Mouse (Mus musculus): ENCODE results near the gene Dtd1. TPM values are rescaled to one million over a fixed set of nuclear protein-coding genes. Genes with fewer than 3 reads are reported as not detected.

The Dtd1 gene
- polyA plus RNA-seq, 1 experiment from 2014 or later, result 65.2 TPM

DNA sequence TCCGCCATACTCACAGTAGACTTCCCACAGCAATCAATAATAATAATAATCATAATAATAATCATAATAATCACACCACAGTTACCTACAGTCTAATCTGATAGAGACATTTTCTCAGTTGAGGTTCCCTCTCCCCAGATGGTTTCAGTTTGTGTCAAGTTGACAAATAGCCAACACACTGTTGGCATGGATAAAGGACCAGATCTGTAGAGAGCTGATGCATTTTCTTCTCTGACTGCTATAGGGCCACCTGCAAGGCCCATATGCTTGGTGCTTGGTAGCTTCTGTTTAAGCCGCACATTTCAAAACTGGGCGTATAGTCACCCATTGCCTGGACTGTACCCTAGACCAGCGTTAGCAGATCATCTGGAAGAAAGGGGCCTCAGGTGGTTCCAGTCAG, 53.1 kb downstream of the Dtd1 start:
- H3K9ac ChIP-seq (ENCODE audit: low read depth, low read length), result no peak overlapping the region
- H3K27ac ChIP-seq (ENCODE audit: low read depth, low read length), result no peak overlapping the region
- H3K9me3 ChIP-seq (ENCODE audit: control insufficient read depth, low read length), result no peaks in the 10 kb centered on the region
- ATAC-seq (replicated peaks; ENCODE audit: low FRiP score) (no peak), DNase-seq (ENCODE audit: low spot score) (no peak)
- H3K27me3 ChIP-seq (replicated peaks; ENCODE audit: control insufficient read depth, insufficient read depth, low read length), result no peaks in the 10 kb centered on the region
- no peak overlapping the region for H3K4me3 ChIP-seq (ENCODE audit: low read depth, low read length)
- no peaks in the 10 kb centered on the region for H3K36me3 ChIP-seq (ENCODE audit: control insufficient read depth, insufficient read depth, low read length)
- H3K4me1 ChIP-seq (replicated peaks; ENCODE audit: control insufficient read depth, insufficient read depth, low read length), result no peaks in the 10 kb centered on the region
- H3K4me2 ChIP-seq, result no peak overlapping the region
- WGBS, result 95% methylated on average over 4 of the region's 4 CpGs

DNA sequence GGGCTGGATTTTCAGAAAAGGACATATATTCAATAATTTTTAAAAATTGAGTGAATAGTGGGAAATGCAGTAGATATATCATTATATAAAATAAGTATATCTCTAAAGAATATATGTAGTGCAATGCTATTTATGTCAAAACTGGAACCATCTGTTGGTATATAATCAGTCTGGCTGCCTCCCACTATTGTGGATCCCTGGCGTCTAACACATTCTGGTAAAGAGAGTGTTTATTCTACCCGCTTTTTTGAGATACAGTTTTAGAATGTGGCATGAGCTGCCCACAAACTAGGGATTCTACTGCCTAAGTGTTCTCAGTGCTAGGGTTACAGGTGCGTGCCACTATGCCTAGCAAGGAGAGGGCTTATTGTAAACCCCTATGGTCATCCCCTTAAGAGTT, 55.6 kb downstream of the Dtd1 start:
- 87% methylated on average over 3 of the region's 3 CpGs for WGBS

DNA sequence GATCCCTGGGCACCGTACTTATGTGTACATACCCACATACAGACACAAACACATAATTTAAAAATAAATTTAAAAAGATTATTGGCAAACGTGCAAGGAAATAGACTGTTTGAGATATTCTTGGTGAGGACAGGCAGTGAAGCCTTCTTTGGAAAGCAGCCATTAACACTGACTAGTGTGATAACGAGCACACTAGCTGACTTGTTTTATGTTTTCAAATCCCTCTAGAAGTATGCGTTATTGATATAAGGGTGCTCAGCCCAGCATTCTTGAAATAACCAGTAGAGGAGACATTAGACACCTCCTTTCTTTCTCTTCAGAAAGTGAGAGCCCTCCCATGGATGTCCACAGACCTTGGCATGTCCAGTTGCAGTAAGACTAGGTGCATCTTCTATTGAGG, 68.8 kb downstream of the Dtd1 start:
- H3K4me3 ChIP-seq (ENCODE audit: low read depth, low read length), result no peak overlapping the region
- WGBS, result 86% methylated on average over 4 of the region's 4 CpGs
- no peak overlapping the region for H3K4me2 ChIP-seq
- no peak overlapping the region for H3K9ac ChIP-seq (ENCODE audit: low read depth, low read length)
- H3K9me3 ChIP-seq (ENCODE audit: control insufficient read depth, low read length), result no peaks in the 10 kb centered on the region
- DNase-seq (ENCODE audit: low spot score), result no peak
- no peak overlapping the region for H3K27ac ChIP-seq (ENCODE audit: low read depth, low read length)
- no peaks in the 10 kb centered on the region for H3K27me3 ChIP-seq (replicated peaks; ENCODE audit: control insufficient read depth, insufficient read depth, low read length)
- no peaks in the 10 kb centered on the region for H3K4me1 ChIP-seq (replicated peaks; ENCODE audit: control insufficient read depth, insufficient read depth, low read length)
- ATAC-seq (replicated peaks; ENCODE audit: low FRiP score), result no peak
- no peaks in the 10 kb centered on the region for H3K36me3 ChIP-seq (ENCODE audit: control insufficient read depth, insufficient read depth, low read length)

More for the DNA sequence above, 55.6 kb downstream of the Dtd1 start:
- Histone ChIP-seq H3K4me3 (ENCODE audit: low read depth, low read length) (no peak overlapping the region), H3K4me1 (replicated peaks; ENCODE audit: control insufficient read depth, insufficient read depth, low read length) (no peaks in the 10 kb centered on the region), H3K9ac (ENCODE audit: low read depth, low read length) (no peak overlapping the region), H3K9me3 (ENCODE audit: control insufficient read depth, low read length) (no peaks in the 10 kb centered on the region), H3K27me3 (replicated peaks; ENCODE audit: control insufficient read depth, insufficient read depth, low read length) (no peaks in the 10 kb centered on the region), H3K4me2 (no peak overlapping the region), H3K36me3 (ENCODE audit: control insufficient read depth, insufficient read depth, low read length) (no peaks in the 10 kb centered on the region), H3K27ac (ENCODE audit: low read depth, low read length) (no peak overlapping the region)
- ATAC-seq (replicated peaks; ENCODE audit: low FRiP score) (no peak), DNase-seq (ENCODE audit: low spot score) (no peak)

DNA sequence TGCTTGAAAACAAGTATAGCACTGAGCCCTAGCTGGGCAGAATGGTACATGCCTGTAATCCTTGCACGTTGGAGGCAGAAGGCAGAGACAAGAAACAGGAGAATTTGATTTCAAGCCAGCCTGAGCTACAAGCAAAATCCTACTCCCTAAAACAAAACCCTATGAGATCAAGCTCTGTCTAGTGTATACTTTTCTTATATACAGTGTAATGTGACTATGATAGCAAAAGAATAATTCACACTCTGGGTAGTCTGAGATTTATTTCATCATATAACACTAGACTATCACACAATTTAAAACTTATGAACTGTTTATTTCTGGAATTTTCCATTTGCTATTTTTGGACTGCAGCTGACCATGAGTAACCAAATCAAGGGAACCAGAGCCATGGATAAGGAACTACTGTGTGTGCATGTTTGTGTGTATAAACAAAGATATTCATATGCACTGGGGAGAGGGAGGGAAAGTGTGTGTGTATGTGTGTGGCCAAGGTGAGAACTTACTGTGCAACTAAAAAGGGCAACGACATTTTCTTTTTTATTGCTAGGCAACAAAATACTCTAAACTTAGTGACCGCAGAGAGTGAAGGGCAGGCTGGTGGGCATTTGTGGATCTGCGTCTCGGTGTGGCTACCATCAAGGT, 70.7 kb downstream of the Dtd1 start:
- no peak overlapping the region for H3K4me2 ChIP-seq
- no peak overlapping the region for H3K27ac ChIP-seq (ENCODE audit: low read depth, low read length)
- no peaks in the 10 kb centered on the region for H3K27me3 ChIP-seq (replicated peaks; ENCODE audit: control insufficient read depth, insufficient read depth, low read length)
- H3K4me1 ChIP-seq (replicated peaks; ENCODE audit: control insufficient read depth, insufficient read depth, low read length), result no peaks in the 10 kb centered on the region
- H3K4me3 ChIP-seq (ENCODE audit: low read depth, low read length), result no peak overlapping the region
- no peak for ATAC-seq (replicated peaks; ENCODE audit: low FRiP score)
- H3K9ac ChIP-seq (ENCODE audit: low read depth, low read length), result no peak overlapping the region
- 89% methylated on average over 5 of the region's 5 CpGs for WGBS
- H3K9me3 ChIP-seq (ENCODE audit: control insufficient read depth, low read length), result no peaks in the 10 kb centered on the region
- H3K36me3 ChIP-seq (ENCODE audit: control insufficient read depth, insufficient read depth, low read length), result no peaks in the 10 kb centered on the region
- DNase-seq (ENCODE audit: low spot score), result no peak

DNA sequence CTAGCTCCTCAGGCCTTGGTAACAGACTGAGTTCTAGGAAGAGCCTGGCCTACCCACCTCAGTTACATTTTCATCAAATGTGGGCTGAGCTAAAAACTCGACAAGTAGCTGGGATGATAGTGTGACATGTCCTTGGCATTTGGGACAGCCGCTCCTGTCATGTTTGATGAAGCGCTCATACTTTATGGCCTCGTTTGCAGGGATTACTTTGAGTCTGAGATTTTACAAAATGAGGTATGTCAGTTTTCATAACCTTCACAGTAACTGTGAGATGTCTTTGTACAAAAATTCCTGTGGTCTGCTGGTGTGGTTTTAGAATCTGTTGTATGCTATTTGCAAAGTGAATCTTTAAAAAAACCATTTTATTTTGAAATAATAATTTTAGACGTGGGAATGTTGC, 72.7 kb downstream of the Dtd1 start:
- ATAC-seq (replicated peaks; ENCODE audit: low FRiP score), result no peak
- Histone ChIP-seq H3K27me3 (replicated peaks; ENCODE audit: control insufficient read depth, insufficient read depth, low read length) (no peaks in the 10 kb centered on the region), H3K4me1 (replicated peaks; ENCODE audit: control insufficient read depth, insufficient read depth, low read length) (no peaks in the 10 kb centered on the region), H3K27ac (ENCODE audit: low read depth, low read length) (no peak overlapping the region), H3K4me3 (ENCODE audit: low read depth, low read length) (no peak overlapping the region), H3K4me2 (no peak overlapping the region), H3K9ac (ENCODE audit: low read depth, low read length) (no peak overlapping the region), H3K36me3 (ENCODE audit: control insufficient read depth, insufficient read depth, low read length) (no peaks in the 10 kb centered on the region), H3K9me3 (ENCODE audit: control insufficient read depth, low read length) (no peaks in the 10 kb centered on the region)
- DNase-seq (ENCODE audit: low spot score), result no peak
- WGBS, result 82% methylated on average over 5 of the region's 5 CpGs

DNA sequence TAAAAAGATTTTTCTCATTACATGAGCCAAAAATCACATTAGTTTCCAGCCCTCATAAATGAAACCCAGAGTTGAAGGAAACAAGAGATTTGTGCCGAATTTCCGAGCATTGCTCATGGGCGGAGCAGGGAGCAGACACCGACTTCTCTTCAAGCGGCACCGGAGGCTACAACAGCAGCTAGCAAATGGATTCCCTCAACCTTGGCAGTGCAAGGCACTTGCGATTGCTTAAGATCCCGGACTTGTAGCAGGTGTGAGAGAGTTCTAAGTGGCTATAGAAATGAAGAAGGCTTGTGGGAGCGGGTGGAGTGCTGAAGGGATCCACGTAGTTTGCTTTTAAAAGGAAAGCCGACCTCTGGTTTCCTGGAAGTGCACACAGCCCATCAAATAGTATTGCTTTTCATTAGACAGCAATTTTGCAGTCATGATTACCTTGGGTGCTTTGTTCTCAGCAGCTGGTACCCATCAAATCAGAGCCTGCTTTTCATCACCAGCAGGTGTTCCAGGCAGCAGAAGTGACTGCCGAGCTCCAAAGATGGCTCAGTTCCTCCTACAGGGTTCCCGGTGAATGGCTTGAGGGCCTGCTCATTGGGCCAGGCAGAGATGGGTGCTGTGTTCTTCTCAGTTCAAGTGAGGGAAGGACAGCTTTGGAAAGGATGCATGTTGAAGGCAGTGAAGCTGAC, 77.0 kb downstream of the Dtd1 start:
- 74% methylated on average over 13 of the region's 13 CpGs for WGBS

DNA sequence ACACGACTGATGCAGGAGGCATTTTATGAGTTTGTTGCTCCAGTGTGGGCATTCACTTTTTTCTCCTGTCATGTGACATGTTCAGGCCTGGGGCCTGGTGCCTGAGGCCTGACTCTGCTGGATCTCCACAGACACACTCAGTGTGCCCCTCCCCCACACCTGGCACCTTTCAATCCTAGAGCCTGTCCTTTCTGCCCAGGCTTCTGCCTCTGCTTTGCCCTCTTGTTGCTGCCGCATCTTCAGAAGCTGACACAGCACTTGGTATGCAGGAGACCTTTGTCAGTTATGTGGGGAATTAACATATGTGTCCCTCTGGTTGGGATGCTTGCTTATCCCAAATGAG, 77.5 kb downstream of the Dtd1 start:
- no peak overlapping the region for H3K4me2 ChIP-seq
- H3K4me1 ChIP-seq (replicated peaks; ENCODE audit: control insufficient read depth, insufficient read depth, low read length), result no peaks in the 10 kb centered on the region
- H3K27ac ChIP-seq (ENCODE audit: low read depth, low read length), result no peak overlapping the region
- H3K4me3 ChIP-seq (ENCODE audit: low read depth, low read length), result no peak overlapping the region
- H3K9me3 ChIP-seq (ENCODE audit: control insufficient read depth, low read length), result no peaks in the 10 kb centered on the region
- no peaks in the 10 kb centered on the region for H3K36me3 ChIP-seq (ENCODE audit: control insufficient read depth, insufficient read depth, low read length)
- 83% methylated on average over 2 of the region's 2 CpGs for WGBS
- DNase-seq (ENCODE audit: low spot score), result no peak
- no peak for ATAC-seq (replicated peaks; ENCODE audit: low FRiP score)
- H3K9ac ChIP-seq (ENCODE audit: low read depth, low read length), result no peak overlapping the region
- no peaks in the 10 kb centered on the region for H3K27me3 ChIP-seq (replicated peaks; ENCODE audit: control insufficient read depth, insufficient read depth, low read length)

More for the DNA sequence above, 77.0 kb downstream of the Dtd1 start:
- Histone ChIP-seq H3K27ac (ENCODE audit: low read depth, low read length) (no peak overlapping the region), H3K27me3 (replicated peaks; ENCODE audit: control insufficient read depth, insufficient read depth, low read length) (no peaks in the 10 kb centered on the region), H3K4me3 (ENCODE audit: low read depth, low read length) (no peak overlapping the region), H3K9me3 (ENCODE audit: control insufficient read depth, low read length) (no peaks in the 10 kb centered on the region), H3K9ac (ENCODE audit: low read depth, low read length) (no peak overlapping the region), H3K4me2 (no peak overlapping the region), H3K4me1 (replicated peaks; ENCODE audit: control insufficient read depth, insufficient read depth, low read length) (no peaks in the 10 kb centered on the region), H3K36me3 (ENCODE audit: control insufficient read depth, insufficient read depth, low read length) (no peaks in the 10 kb centered on the region)
- no peak for DNase-seq (ENCODE audit: low spot score)
- no peak for ATAC-seq (replicated peaks; ENCODE audit: low FRiP score)

DNA sequence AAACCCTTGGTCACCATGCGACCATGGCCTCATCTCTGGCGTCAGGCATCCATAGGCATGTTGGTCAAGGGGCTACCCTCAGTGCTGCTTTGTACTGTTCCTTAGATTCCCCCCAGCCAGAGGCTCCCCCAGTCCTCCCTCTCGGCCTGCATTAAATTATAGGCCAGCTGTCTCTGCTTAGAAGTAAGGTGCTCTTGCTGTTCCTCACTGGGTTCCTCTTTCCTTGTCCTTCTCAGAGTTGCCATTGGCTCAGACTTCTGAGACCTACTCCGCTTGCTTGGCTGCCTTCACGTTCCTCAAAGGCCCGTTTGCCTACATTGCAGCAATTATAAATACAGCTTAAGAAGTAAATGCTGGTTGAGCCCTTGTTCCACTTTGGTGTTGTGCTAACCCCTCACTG, 79.1 kb downstream of the Dtd1 start:
- ATAC-seq (replicated peaks; ENCODE audit: low FRiP score) (no peak), DNase-seq (ENCODE audit: low spot score) (no peak)
- H3K27me3 ChIP-seq (replicated peaks; ENCODE audit: control insufficient read depth, insufficient read depth, low read length), result no peaks in the 10 kb centered on the region
- H3K4me2 ChIP-seq, result no peak overlapping the region
- no peak overlapping the region for H3K27ac ChIP-seq (ENCODE audit: low read depth, low read length)
- H3K9ac ChIP-seq (ENCODE audit: low read depth, low read length), result no peak overlapping the region
- no peak overlapping the region for H3K4me3 ChIP-seq (ENCODE audit: low read depth, low read length)
- 85% methylated on average over 6 of the region's 6 CpGs for WGBS
- no peaks in the 10 kb centered on the region for H3K9me3 ChIP-seq (ENCODE audit: control insufficient read depth, low read length)
- no peaks in the 10 kb centered on the region for H3K36me3 ChIP-seq (ENCODE audit: control insufficient read depth, insufficient read depth, low read length)
- H3K4me1 ChIP-seq (replicated peaks; ENCODE audit: control insufficient read depth, insufficient read depth, low read length), result no peaks in the 10 kb centered on the region

DNA sequence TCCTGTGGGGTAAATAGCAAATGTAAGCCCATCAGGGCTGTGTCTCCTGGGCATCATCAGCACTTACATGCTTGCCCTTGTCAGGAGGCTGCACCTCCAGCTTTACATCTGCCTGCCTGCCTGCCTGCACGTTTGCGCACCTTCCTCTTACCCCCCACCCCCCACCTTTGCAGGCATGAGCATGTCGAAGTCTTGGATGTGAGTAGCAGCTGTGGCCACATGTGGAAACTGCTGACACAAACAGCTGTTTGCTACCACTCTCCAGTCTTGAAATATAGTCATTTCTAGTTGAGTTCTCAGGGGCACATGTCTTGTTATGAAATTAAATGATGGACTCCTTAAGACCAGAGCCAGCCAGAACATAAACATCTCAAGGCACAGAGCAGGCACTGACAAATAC, 79.7 kb downstream of the Dtd1 start:
- no peak overlapping the region for H3K27ac ChIP-seq (ENCODE audit: low read depth, low read length)
- no peak overlapping the region for H3K4me2 ChIP-seq
- 72% methylated on average over 3 of the region's 3 CpGs for WGBS
- no peak overlapping the region for H3K4me3 ChIP-seq (ENCODE audit: low read depth, low read length)
- H3K9ac ChIP-seq (ENCODE audit: low read depth, low read length), result no peak overlapping the region
- no peaks in the 10 kb centered on the region for H3K27me3 ChIP-seq (replicated peaks; ENCODE audit: control insufficient read depth, insufficient read depth, low read length)
- no peaks in the 10 kb centered on the region for H3K9me3 ChIP-seq (ENCODE audit: control insufficient read depth, low read length)
- no peaks in the 10 kb centered on the region for H3K4me1 ChIP-seq (replicated peaks; ENCODE audit: control insufficient read depth, insufficient read depth, low read length)
- DNase-seq (ENCODE audit: low spot score) (no peak), ATAC-seq (replicated peaks; ENCODE audit: low FRiP score) (no peak)
- no peaks in the 10 kb centered on the region for H3K36me3 ChIP-seq (ENCODE audit: control insufficient read depth, insufficient read depth, low read length)
